Mouse (Mus musculus): ENCODE measurements around the gene Gad1. TPM values are rescaled to one million over a fixed set of nuclear protein-coding genes. Genes with fewer than 3 reads are reported as not detected.

The Gad1 gene
- polyA plus RNA-seq (2015; fragmentation: Nextera tagmentation; extraction: Ambion mirVana): not detected in 2 replicates

DNA sequence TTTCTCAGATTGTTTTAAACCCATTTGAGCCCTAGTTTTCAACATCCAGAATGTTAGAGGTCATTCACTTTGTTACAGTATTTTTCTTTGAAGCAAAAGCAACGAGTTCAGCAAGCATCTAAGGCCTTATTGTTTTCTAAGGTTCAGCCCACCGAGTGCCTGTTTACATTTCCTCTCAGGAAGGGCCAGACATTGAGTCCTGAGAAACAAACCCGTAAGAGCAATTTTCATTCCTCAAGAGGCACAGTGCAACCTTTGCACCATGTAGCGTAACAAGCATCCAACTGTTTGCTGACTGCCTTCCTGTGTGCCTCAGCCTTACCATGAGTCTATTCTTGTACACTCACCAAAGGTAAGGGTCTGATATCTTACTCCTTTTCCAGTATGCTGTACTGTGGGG is at the start of gene Gad1:
TSS of gene Gad1 (plus strand) at position 301 of the 400 bp plus-strand sequence.

DNA sequence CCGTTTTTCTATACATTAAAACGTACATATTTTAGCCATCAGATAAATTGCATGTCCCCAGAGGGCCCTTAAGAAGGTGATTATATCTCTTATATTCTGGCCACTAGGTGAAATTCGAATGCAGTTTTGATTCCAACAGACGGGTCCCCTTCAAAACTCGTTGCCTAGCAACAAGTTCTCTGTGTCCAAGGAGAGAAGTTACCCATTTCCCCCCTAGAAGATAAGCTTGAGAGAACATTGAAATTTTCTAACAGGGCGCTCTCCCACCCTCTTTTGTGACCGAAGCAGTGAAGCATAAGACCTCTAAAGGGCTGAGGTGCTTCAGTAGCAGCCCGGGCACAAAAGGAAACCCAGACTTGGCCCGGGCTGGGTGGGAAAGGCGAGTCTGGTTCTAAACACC is 44.4 kb upstream of the Gad1 start, which contains the start of gene Erich2:
TSS of gene Erich2 (plus strand) at position 324 of the 400 bp plus-strand sequence.

Other genes with a start within 250 kb of the Gad1 start
- 1.2 and 1.6 TPM in 2 replicates for gene Sp5, start 78.1 kb upstream of the Gad1 start, polyA plus RNA-seq (2015; fragmentation: Nextera tagmentation; extraction: Ambion mirVana)
- 0.39 TPM in 1 of 2 replicates, not detected in the other for gene Erich2, start 44.3 kb upstream of the Gad1 start, polyA plus RNA-seq (2015; fragmentation: Nextera tagmentation; extraction: Ambion mirVana)
- gene Gorasp2, start 108.5 kb downstream of the Gad1 start, polyA plus RNA-seq (2015; fragmentation: Nextera tagmentation; extraction: Ambion mirVana): 81.5 and 90.4 TPM in 2 replicates
- 1.8 and 2.0 TPM in 2 replicates for gene Gm26558, start 109.0 kb downstream of the Gad1 start, polyA plus RNA-seq (2015; fragmentation: Nextera tagmentation; extraction: Ambion mirVana)